Mouse (Mus musculus) cerebellum, adult 8-10 months (tissue): ENCODE results near the gene Plpp1.

Experiments used
- DNase-seq: peaks from one replicate; pipeline ENCODE4 v3.0.0; 2022

The Plpp1 gene

GRCm38 (mm10) chr13:112773991-112774675 lies 26.5 kb upstream of the Plpp1 start:
- DNase-seq: no peak

GRCm38 (mm10) chr13:112775856-112776255 lies 24.7 kb upstream of the Plpp1 start:
- no peak for DNase-seq

- no peak for DNase-seq
These were observed 22.2 kb upstream of the Plpp1 start for GRCm38 (mm10) chr13:112778407-112778806.

GRCm38 (mm10) chr13:112785305-112785704 lies 15.3 kb upstream of the Plpp1 start:
- DNase-seq: no peak

GRCm38 (mm10) chr13:112786142-112786541 lies 14.4 kb upstream of the Plpp1 start:
- no peak for DNase-seq

- no peak for DNase-seq
These were observed 13.6 kb upstream of the Plpp1 start for GRCm38 (mm10) chr13:112786942-112787533.

- no peak for DNase-seq
These were observed 9.8 kb upstream of the Plpp1 start for GRCm38 (mm10) chr13:112790774-112791173.

GRCm38 (mm10) chr13:112791906-112792305 lies 8.7 kb upstream of the Plpp1 start:
- DNase-seq: no peak

GRCm38 (mm10) chr13:112798243-112798952 lies 2.2 kb upstream of the Plpp1 start:
- DNase-seq: no peak

- DNase-seq: no peak
These were observed 1.7 kb upstream of the Plpp1 start for GRCm38 (mm10) chr13:112798953-112799305.

GRCm38 (mm10) chr13:112799721-112800241 lies 811 bp upstream of the Plpp1 start:
- no peak for DNase-seq

GRCm38 (mm10) chr13:112801381-112802004 lies 901 bp downstream of the Plpp1 start:
- DNase-seq: peak; percentile 26

- DNase-seq: no peak
These were observed 2.5 kb downstream of the Plpp1 start for GRCm38 (mm10) chr13:112803106-112803505.

GRCm38 (mm10) chr13:112803661-112804060 lies 3.1 kb downstream of the Plpp1 start:
- DNase-seq: no peak

- DNase-seq: no peak
These were observed 4.9 kb downstream of the Plpp1 start for GRCm38 (mm10) chr13:112805529-112805928.

GRCm38 (mm10) chr13:112807936-112808667 lies 7.5 kb downstream of the Plpp1 start:
- DNase-seq: no peak

- no peak for DNase-seq
These were observed 9.1 kb downstream of the Plpp1 start for GRCm38 (mm10) chr13:112809504-112810247.

- no peak for DNase-seq
These were observed 9.7 kb downstream of the Plpp1 start for GRCm38 (mm10) chr13:112810248-112810645.

GRCm38 (mm10) chr13:112810751-112811150 lies 10.2 kb downstream of the Plpp1 start:
- DNase-seq: no peak

- no peak for DNase-seq
These were observed 11.3 kb downstream of the Plpp1 start for GRCm38 (mm10) chr13:112811708-112812403.

GRCm38 (mm10) chr13:112815996-112816395 lies 15.4 kb downstream of the Plpp1 start:
- DNase-seq: no peak
